Mouse (Mus musculus): ENCODE results near the gene Hsd11b2.
A peak's percentile ranks its signal among the peaks of the same experiment; 100 is the strongest.

Hsd11b2 gene

DNA sequence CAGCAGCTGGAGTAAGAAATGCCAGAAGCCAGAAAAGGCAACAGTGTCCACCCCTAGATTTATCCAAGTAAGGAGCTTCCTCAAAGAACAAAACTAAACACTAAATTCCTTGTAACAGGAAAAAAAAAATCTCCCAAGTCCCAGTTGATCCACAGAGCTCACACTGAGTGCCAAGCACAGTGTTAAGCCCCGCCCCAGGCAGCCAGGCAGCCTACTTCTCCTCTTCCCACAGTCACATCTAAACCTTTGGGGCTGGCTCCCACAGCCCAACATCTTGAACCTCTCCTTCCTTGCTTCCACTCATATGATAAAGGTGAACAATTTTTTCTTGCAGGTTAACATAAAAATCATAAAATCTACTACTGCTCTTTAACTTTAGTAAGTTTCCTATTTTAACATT is 45.3 kb downstream of the Hsd11b2 start:
- DNase-seq (ENCODE audit: low read depth), result no peak

DNA sequence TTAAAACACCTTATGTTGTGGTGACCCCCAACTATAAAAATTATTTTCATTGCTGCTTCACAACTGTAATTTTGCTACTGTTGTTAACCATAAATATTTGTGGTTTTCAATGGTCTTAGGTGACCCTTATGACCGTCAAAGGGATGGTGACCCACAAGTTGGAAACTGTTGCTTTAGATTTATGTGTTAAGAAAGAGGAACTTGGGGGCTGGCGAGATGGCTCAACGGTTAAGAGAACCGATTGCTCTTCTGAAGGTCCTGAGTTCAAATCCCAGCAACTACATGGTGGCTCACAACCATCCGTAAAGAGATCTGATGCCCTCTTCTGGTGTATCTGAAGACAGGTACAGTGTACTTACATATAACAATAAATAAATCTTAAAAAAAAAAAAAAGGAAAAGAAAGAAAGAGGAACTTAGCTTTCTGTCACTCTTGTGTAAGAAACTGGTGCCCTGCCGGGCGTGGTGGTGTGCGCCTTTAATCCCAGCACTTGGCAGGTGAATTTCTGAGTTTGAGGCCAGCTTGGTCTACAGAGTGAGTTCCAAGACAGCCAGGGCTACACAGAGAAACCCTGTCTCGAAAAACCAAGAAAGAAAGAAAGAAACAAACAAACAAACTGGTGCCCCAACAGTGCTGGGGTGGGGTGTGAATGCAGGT is 46.1 kb downstream of the Hsd11b2 start:
- peak; percentile 34 for DNase-seq (ENCODE audit: low read depth)

DNA sequence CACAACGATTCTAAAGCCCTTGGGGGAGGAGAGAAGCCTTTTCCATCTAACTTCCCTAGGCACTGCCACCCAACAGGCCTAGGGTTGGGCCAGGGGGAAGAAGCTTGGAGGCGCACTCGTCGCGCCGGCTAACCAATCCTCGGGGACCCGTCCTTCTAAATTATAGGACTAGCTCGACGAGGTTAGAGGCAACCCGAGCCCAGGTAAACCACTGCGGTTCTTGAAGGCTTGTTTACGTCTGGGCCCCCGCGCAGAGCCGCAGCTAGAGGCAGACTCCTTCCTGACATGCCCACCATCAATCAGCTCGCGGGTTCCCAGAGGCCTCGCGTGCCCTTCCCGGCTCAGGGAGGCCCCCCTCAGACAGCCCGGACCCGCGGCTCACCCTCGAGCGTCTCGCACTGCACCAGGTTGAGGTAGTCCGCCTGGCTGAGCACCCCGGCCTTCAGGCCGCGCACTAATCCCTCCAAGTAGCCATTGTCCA is 46.9 kb downstream of the Hsd11b2 start:
- DNase-seq (ENCODE audit: low read depth), result peak; percentile 72

DNA sequence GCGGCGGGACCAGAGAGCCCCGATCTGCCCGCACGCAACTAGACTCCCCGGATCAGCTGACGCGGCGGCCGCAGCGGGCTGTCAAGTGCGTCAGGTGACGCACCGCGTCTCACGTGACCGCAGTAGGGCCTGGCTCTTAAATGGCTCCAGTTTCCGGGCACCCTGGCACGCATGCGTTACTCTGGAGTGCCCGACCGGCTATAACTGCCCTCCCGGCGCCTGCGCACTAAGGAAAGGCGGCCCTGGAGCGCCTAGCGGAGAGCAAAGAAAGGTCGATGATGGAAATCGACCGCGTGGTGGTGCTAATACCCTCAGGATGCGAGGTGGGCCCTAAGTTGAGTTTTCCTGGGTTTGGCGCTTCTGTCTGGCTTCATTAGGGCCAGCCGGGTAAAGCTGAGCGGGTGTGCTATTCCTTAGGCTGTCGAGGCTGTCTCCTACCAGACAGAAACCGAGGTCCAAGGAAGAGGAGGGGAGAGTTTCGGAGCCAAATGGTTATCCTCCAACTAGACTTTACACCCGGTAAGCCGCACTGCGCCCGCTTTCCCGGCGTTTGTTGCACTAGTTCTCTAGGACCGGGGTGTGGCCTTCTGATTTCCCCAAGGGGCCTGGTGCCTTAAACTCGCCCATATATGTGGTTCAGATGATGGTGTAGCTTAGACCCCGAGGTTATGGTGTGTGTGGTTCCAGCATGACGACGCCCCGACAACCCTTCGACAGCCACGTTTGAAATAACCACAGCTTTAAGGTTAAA is 47.6 kb downstream of the Hsd11b2 start, which contains the start of gene Atp6v0d1:
Atp6v0d1 (minus strand) TSS at position 96 of the 751 bp plus-strand sequence.
- DNase-seq (ENCODE audit: low read depth), result peak; percentile 100

DNA sequence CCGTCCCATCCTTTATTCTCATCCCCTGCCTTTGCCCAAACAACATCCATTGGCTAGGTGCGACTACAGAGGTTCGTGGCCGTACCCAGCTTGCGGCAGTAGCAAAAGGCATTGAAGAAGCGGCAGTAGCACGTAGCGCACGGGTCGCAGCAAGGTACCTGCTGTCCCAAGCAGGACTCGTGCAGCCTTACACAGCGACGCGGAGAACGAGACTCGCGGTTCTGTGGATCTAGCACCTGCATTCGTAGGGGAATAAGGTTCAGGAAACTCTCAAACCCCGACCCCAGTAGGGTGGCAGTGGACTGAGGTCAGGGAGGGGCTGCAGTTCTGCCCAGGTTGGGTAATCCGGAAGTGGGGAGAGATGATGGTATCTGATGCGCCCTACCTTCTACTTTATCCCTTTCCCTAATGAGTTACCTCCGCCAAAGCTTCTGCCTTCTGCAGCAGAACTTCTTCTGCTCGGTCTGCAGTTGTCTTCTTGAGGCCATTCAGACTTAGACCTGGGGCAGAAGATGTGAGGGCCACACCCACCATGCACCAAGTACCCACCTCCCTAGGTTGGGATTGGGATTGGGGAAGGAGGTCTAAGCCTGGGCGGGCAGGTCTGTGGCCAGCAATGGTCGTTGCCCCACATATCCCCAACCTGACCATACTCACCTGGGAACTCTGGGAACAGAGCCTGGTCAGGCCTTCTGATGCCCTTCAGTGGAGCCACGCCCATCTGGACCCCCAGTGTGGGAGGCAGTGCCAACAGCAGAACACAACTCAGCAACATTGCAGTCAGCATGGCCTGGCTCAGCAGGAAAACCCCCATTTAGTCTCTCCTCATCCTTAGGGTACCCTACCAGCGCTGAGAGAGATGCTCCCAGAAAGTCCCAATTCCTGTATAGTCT is 48.4 kb downstream of the Hsd11b2 start:
- DNase-seq (ENCODE audit: low read depth), result peak; percentile 69

DNA sequence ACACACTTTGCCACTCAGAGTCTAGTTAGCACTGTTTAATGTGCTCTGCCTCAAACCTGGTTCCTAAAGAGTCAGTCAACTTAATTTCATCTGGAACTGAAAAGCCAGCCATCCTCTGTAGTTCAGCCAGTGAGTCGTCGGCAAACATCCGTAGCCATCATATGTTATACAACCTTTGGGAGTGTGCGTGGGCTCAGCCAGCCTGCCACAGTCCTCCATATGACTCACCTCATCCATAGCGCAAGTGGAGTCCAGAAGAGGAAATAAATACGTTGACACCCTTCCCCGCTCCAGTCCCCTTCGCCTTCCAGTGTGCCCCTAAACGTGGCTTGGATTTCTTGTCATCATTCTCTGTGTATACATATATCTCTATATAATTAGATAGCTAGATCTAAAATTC is 53.3 kb downstream of the Hsd11b2 start:
- DNase-seq (ENCODE audit: low read depth), result no peak

DNA sequence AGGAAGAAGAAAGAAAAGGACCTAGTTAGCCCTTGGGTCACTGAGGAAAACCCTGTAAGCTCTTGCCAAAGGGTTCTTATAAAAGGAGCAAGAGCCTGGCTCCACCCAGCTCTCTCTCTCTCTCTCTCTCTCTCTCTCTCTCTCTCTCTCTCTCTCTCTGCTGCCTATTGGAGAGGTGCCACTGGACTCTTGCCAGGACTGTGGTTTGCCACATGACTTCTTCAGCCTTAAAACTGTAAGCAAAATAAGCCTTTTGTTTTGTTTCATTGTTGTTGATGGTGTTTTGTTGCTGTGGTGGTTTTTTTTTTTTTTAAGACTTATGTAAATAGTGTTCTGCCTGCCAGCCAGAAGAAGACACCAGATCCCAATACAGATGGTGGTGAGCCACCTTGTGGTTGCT is 54.9 kb downstream of the Hsd11b2 start:
- DNase-seq (ENCODE audit: low read depth), result peak; percentile 56

Data from induced T-regulatory cell, adult 2 months (primary cell).